Mouse (Mus musculus): Measurements from ENCODE around the gene Pkp3. TPM values are rescaled to one million over a fixed set of nuclear protein-coding genes. Genes with fewer than 3 reads are reported as not detected.
A peak's percentile ranks its signal among the peaks of the same experiment; 100 is the strongest.

Pkp3 gene
- polyA plus RNA-seq, 1 experiment = 17.0 TPM

GRCm38 (mm10) chr7:141063353-141063752, 14.7 kb upstream of the Pkp3 start:
- H3K27me3 ChIP-seq (replicated peaks; ENCODE audit: control insufficient read depth, insufficient read depth, low read length) = no peaks in the 10 kb centered on the region
- H3K4me1 ChIP-seq (ENCODE audit: control insufficient read depth, insufficient read depth, low read length) = peaks cover 9% of the 10 kb centered on the region; the same call in 1 of the 2 replicates
- no peak for TF ChIP-seq CTCF (conservative IDR thresholded peaks at IDR 0.05; ENCODE audit: insufficient read depth, insufficient read length, low read depth, low read length)
- TF ChIP-seq POLR2A (IDR thresholded peaks at IDR 0.05; ENCODE audit: low read depth, low read length) = no peak
- H3K36me3 ChIP-seq (ENCODE audit: control insufficient read depth, insufficient read depth, low read length) = no peaks in the 10 kb centered on the region
- no peak overlapping the region for H3K27ac ChIP-seq (ENCODE audit: insufficient read depth, low read depth, low read length)
- H3K4me3 ChIP-seq (ENCODE audit: insufficient read depth, low read depth, low read length) = no peak overlapping the region
- 89% methylated on average over 3 of the region's 3 CpGs for WGBS
- DNase-seq = no peak

GRCm38 (mm10) chr7:141064175-141064574, 13.8 kb upstream of the Pkp3 start:
- no peak for DNase-seq
- no peak overlapping the region for H3K27ac ChIP-seq (ENCODE audit: insufficient read depth, low read depth, low read length)
- H3K4me1 ChIP-seq (ENCODE audit: control insufficient read depth, insufficient read depth, low read length) = peaks cover 9% of the 10 kb centered on the region; the same call in 1 of the 2 replicates
- no peak overlapping the region for H3K4me3 ChIP-seq (ENCODE audit: insufficient read depth, low read depth, low read length)
- H3K36me3 ChIP-seq (ENCODE audit: control insufficient read depth, insufficient read depth, low read length) = no peaks in the 10 kb centered on the region
- WGBS = 64% methylated on average over 7 of the region's 7 CpGs
- H3K27me3 ChIP-seq (replicated peaks; ENCODE audit: control insufficient read depth, insufficient read depth, low read length) = no peaks in the 10 kb centered on the region
- no peak for TF ChIP-seq POLR2A (IDR thresholded peaks at IDR 0.05; ENCODE audit: low read depth, low read length)
- TF ChIP-seq CTCF (conservative IDR thresholded peaks at IDR 0.05; ENCODE audit: insufficient read depth, insufficient read length, low read depth, low read length) = no peak

GRCm38 (mm10) chr7:141064576-141064975, 13.4 kb upstream of the Pkp3 start:
- no peak overlapping the region for H3K4me3 ChIP-seq (ENCODE audit: insufficient read depth, low read depth, low read length)
- DNase-seq = peak; percentile 73
- H3K36me3 ChIP-seq (ENCODE audit: control insufficient read depth, insufficient read depth, low read length) = no peaks in the 10 kb centered on the region
- no peak overlapping the region for H3K27ac ChIP-seq (ENCODE audit: insufficient read depth, low read depth, low read length)
- TF ChIP-seq CTCF (conservative IDR thresholded peaks at IDR 0.05; ENCODE audit: insufficient read depth, insufficient read length, low read depth, low read length) (no peak), POLR2A (IDR thresholded peaks at IDR 0.05; ENCODE audit: low read depth, low read length) (no peak)
- 67% methylated on average over 7 of the region's 7 CpGs for WGBS
- H3K27me3 ChIP-seq (replicated peaks; ENCODE audit: control insufficient read depth, insufficient read depth, low read length) = no peaks in the 10 kb centered on the region
- H3K4me1 ChIP-seq (ENCODE audit: control insufficient read depth, insufficient read depth, low read length) = peaks cover 9% of the 10 kb centered on the region; the same call in 1 of the 2 replicates

- TF ChIP-seq CTCF (conservative IDR thresholded peaks at IDR 0.05; ENCODE audit: insufficient read depth, insufficient read length, low read depth, low read length) = no peak
- TF ChIP-seq POLR2A (IDR thresholded peaks at IDR 0.05; ENCODE audit: low read depth, low read length) = no peak
- no peaks in the 10 kb centered on the region for H3K36me3 ChIP-seq (ENCODE audit: control insufficient read depth, insufficient read depth, low read length)
- H3K27ac ChIP-seq (ENCODE audit: insufficient read depth, low read depth, low read length) = no peak overlapping the region
- 0 out of 2 replicates have a peak, but pooled peaks cover 8% of the 10 kb centered on the region for H3K4me1 ChIP-seq (ENCODE audit: control insufficient read depth, insufficient read depth, low read length)
- no peak overlapping the region for H3K4me3 ChIP-seq (ENCODE audit: insufficient read depth, low read depth, low read length)
- DNase-seq = no peak
- WGBS = 81% methylated on average over 19 of the region's 19 CpGs
- no peaks in the 10 kb centered on the region for H3K27me3 ChIP-seq (replicated peaks; ENCODE audit: control insufficient read depth, insufficient read depth, low read length)
These were observed 9.7 kb upstream of the Pkp3 start for GRCm38 (mm10) chr7:141068351-141068750.

GRCm38 (mm10) chr7:141070058-141070862, 7.8 kb upstream of the Pkp3 start:
- no peaks in the 10 kb centered on the region for H3K27me3 ChIP-seq (replicated peaks; ENCODE audit: control insufficient read depth, insufficient read depth, low read length)
- H3K36me3 ChIP-seq (ENCODE audit: control insufficient read depth, insufficient read depth, low read length) = no peaks in the 10 kb centered on the region
- 3% methylated on average over 51 of the region's 51 CpGs for WGBS
- DNase-seq = peak; percentile 84
- TF ChIP-seq CTCF (conservative IDR thresholded peaks at IDR 0.05; ENCODE audit: insufficient read depth, insufficient read length, low read depth, low read length) (peak; percentile 92), POLR2A (IDR thresholded peaks at IDR 0.05; ENCODE audit: low read depth, low read length) (no peak)
- 0 out of 2 replicates have a peak, but pooled peaks cover 3% of the 10 kb centered on the region for H3K4me1 ChIP-seq (ENCODE audit: control insufficient read depth, insufficient read depth, low read length)
- H3K27ac ChIP-seq (ENCODE audit: insufficient read depth, low read depth, low read length) = no peak overlapping the region
- H3K4me3 ChIP-seq (ENCODE audit: insufficient read depth, low read depth, low read length) = peak overlapping the region; percentile 29; the same call in 1 of the 2 replicates

GRCm38 (mm10) chr7:141072017-141072745, 5.8 kb upstream of the Pkp3 start:
- H3K36me3 ChIP-seq (ENCODE audit: control insufficient read depth, insufficient read depth, low read length) = no peaks in the 10 kb centered on the region
- H3K4me3 ChIP-seq (ENCODE audit: insufficient read depth, low read depth, low read length) = no peak overlapping the region
- WGBS = 23% methylated on average over 23 of the region's 23 CpGs
- DNase-seq = peak; percentile 40
- no peak overlapping the region for H3K27ac ChIP-seq (ENCODE audit: insufficient read depth, low read depth, low read length)
- no peaks in the 10 kb centered on the region for H3K27me3 ChIP-seq (replicated peaks; ENCODE audit: control insufficient read depth, insufficient read depth, low read length)
- 0 out of 2 replicates have a peak, but pooled peaks cover 3% of the 10 kb centered on the region for H3K4me1 ChIP-seq (ENCODE audit: control insufficient read depth, insufficient read depth, low read length)
- TF ChIP-seq POLR2A (IDR thresholded peaks at IDR 0.05; ENCODE audit: low read depth, low read length) = no peak
- TF ChIP-seq CTCF (conservative IDR thresholded peaks at IDR 0.05; ENCODE audit: insufficient read depth, insufficient read length, low read depth, low read length) = peak; percentile 81

- WGBS = 81% methylated on average over 4 of the region's 4 CpGs
- H3K4me3 ChIP-seq (ENCODE audit: insufficient read depth, low read depth, low read length) = no peak overlapping the region
- no peak for TF ChIP-seq POLR2A (IDR thresholded peaks at IDR 0.05; ENCODE audit: low read depth, low read length)
- no peak for TF ChIP-seq CTCF (conservative IDR thresholded peaks at IDR 0.05; ENCODE audit: insufficient read depth, insufficient read length, low read depth, low read length)
- no peak for DNase-seq
- no peaks in the 10 kb centered on the region for H3K36me3 ChIP-seq (ENCODE audit: control insufficient read depth, insufficient read depth, low read length)
- 0 out of 2 replicates have a peak, but pooled peaks cover 3% of the 10 kb centered on the region for H3K4me1 ChIP-seq (ENCODE audit: control insufficient read depth, insufficient read depth, low read length)
- no peaks in the 10 kb centered on the region for H3K27me3 ChIP-seq (replicated peaks; ENCODE audit: control insufficient read depth, insufficient read depth, low read length)
- H3K27ac ChIP-seq (ENCODE audit: insufficient read depth, low read depth, low read length) = no peak overlapping the region
These were observed 4.2 kb upstream of the Pkp3 start for GRCm38 (mm10) chr7:141073782-141074181.
